ENCODE assay signal across 26 mouse cellular contexts in genomic region chr16:10507445-10507844, GRCm38 (mm10). TPM values are rescaled to one million over a fixed set of nuclear protein-coding genes. Genes with fewer than 3 reads are reported as not detected.
"Had no signal": no experiment of that assay in that cellular context is flagged by ENCODE, and none has a peak within 500 bp of the region (broad histone marks: within the 10 kb centered on the region; RNA-seq: fewer than 3 reads in every experiment).

No protein-coding gene starts in this region.

- H3K9ac ChIP-seq: heart, embryonic 13.5 days; heart, embryonic 15.5 days; hindbrain, embryonic 14.5 days; kidney, embryonic 15.5 days; limb, embryonic 13.5 days; limb, embryonic 15.5 days; liver, embryonic 12.5 days; liver, embryonic 14.5 days had no signal

- H3K27ac ChIP-seq: heart, adult 2 months; heart, embryonic 13.5 days; heart, embryonic 15.5 days; hindbrain, embryonic 14.5 days; kidney, embryonic 15.5 days; kidney, postnatal 0 days; limb, embryonic 13.5 days; limb, embryonic 15.5 days; liver, embryonic 12.5 days; liver, embryonic 14.5 days had no signal

- H3K4me1 ChIP-seq: heart, embryonic 13.5 days; limb, embryonic 13.5 days; limb, embryonic 15.5 days; liver, embryonic 12.5 days had no signal

- H3K4me3 ChIP-seq: heart, adult 2 months; heart, embryonic 13.5 days; heart, embryonic 15.5 days; kidney, embryonic 15.5 days; limb, embryonic 13.5 days; limb, embryonic 15.5 days; liver, embryonic 12.5 days had no signal

- DNase-seq: gastrocnemius, postnatal 14 days; gastrocnemius, postnatal 36 days; heart, adult 2 months; heart, postnatal 14 days; heart, postnatal 36 days; kidney, adult 11 months; kidney, adult 2 months; kidney, adult 9 months; kidney, postnatal 14 days; kidney, postnatal 36 days; layer of hippocampus, adult 9-11 months; layer of hippocampus, postnatal 36 days; left cerebral cortex, postnatal 4 days had no signal

- ATAC-seq: hindbrain, embryonic 16.5 days; intestine, embryonic 16.5 days; liver, embryonic 12.5 days had no signal

- H3K36me3 ChIP-seq: heart, embryonic 13.5 days; heart, embryonic 15.5 days; kidney, embryonic 15.5 days; limb, embryonic 13.5 days; limb, embryonic 15.5 days; liver, embryonic 12.5 days had no signal

- H3K27me3 ChIP-seq: kidney, embryonic 15.5 days; limb, embryonic 15.5 days had no signal

- H3K4me2 ChIP-seq: heart, embryonic 11.5 days; heart, embryonic 13.5 days; heart, embryonic 15.5 days; hindbrain, embryonic 14.5 days; kidney, embryonic 15.5 days; limb, embryonic 13.5 days; limb, embryonic 15.5 days; liver, embryonic 12.5 days had no signal

- H3K9me3 ChIP-seq: heart, embryonic 13.5 days; heart, embryonic 15.5 days; kidney, embryonic 15.5 days; limb, embryonic 13.5 days; limb, embryonic 15.5 days; liver, embryonic 12.5 days had no signal

RNA-seq across cellular contexts. Expression of gene Ciita, which starts 27.6 kb away (rescaled TPM):
- total RNA-seq: left cerebral cortex, postnatal 10 days had no signal
